Mouse (Mus musculus) kidney, postnatal 25 days (tissue): Measurements from ENCODE around the gene Cbl.

Experiments used
- DNase-seq, 2 experiments: peaks; one replicate each; pipeline ENCODE4 v3.0.0; 2021; ENCODE audit warnings: mixed read lengths in 2 of 2

The Cbl gene

DNA sequence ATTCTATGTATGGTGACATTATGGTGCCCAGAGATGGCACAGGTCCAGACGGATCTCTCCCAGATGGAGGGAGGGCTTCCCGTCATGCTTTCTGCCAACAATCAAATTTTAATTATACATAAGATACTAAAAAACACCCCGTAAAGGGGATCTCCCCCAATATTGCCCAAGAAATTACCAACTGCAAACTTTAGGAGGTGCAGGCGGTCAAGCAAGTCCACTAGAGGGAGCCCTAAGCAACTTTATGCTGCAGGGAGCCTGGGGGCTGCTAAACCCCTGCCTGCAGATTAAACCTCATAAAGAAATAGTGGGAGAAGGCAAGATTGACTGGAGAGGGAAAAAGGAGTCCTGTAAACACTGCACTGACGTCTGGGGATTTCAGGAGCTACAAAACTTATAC is 5.6 kb upstream of the Cbl start:
- DNase-seq: peak; percentile 51 to 74

DNA sequence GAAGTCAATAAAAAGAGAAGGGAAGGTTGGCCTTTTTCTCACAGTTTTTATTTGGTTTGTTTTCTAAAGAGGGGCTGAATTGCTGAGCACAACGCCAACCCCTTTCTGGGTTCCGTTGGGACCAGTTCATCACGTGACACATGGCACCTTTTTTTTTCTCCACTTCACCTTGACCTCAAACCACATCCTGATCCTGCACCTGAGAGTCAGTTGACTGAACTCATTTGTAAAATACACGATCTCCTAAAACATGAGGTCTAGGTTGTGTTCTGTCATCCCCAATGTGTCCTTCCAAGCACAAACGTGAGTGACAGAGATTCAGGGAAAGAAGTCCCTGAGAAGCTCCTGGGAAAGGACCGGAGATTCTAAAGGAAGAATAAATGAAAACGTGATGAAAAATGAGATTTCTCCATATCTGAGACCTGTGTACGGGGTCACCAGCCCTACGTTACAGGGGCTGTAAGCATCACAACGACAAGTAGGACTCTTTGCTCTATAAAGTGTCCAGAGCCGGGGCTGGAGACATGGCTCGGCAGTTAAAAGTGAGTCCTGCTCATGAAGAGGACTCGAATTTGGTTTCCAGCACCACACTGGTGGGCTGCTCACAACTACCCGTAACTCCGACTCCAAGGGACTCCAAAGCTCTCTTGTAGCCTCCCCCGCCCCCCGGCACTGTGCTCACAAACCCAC is 4.8 kb upstream of the Cbl start:
- no peak for DNase-seq

GRCm38 (mm10) chr9:44237128-44237527 is 3.3 kb upstream of the Cbl start:
- peak; percentile 40 to 67 for DNase-seq

DNA sequence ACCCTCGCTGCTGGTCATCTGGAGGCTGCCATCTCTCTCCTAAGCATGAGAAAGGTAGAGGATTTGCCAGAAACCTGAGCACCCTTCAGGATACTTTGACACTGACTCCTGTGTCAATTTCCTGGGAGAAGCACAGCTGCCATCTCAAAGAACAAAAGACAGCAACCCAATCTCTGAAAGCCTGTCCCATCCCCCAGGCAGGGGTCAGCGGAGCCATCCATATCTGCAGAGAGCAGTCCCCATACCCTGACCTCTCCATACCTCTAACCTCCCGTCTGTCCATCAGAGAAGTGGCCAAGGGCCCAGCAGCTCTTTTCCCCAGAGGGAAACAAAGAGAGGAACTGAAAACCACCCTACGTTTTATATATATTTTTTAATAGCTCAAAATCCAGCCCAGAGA is 2.8 kb upstream of the Cbl start:
- DNase-seq: no peak

- DNase-seq: peak; percentile 66 to 78
These were observed 904 bp upstream of the Cbl start for GRCm38 (mm10) chr9:44234479-44235427.

- DNase-seq: no peak
These were observed 638 bp downstream of the Cbl start for GRCm38 (mm10) chr9:44233021-44233801.

- DNase-seq: no peak
These were observed 2.2 kb downstream of the Cbl start for GRCm38 (mm10) chr9:44231609-44232008.

DNA sequence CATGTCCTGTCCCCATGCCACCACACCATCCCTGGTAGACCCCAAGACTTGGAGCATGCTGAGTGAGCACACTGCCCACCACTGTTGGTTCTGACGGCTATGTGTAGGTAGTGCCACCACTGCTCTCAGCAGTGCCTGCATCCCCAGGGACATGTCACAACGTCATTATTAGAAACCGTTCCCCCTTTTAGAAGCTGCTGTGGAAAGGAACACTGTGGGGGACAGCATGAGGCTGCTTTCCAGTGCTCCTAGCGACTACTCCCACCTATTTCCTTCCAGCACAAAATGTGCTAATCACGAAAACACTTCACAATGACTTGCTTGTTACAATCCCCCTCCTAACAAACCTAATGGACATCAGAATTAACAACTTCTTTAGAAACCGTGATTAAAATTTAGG is 7.9 kb downstream of the Cbl start:
- no peak for DNase-seq

DNA sequence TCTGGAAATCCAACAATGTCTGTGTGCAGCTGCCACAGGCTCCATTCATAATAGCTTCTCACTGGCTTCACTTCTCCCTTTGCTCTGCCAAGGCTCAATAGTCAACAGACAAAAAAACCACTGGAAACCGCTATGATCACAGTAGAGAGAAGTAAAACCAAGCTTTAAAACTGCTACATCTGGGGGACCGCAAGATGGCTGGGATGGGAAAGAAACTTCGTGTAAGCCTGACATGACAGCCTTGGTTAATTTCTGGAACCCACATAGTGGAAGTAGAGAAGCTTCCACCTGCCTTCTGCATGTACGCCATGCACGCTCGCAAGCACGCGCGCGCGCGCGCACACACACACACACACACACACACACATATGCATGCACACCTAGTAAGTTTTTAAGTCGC is 20.3 kb downstream of the Cbl start:
- DNase-seq: no peak

DNA sequence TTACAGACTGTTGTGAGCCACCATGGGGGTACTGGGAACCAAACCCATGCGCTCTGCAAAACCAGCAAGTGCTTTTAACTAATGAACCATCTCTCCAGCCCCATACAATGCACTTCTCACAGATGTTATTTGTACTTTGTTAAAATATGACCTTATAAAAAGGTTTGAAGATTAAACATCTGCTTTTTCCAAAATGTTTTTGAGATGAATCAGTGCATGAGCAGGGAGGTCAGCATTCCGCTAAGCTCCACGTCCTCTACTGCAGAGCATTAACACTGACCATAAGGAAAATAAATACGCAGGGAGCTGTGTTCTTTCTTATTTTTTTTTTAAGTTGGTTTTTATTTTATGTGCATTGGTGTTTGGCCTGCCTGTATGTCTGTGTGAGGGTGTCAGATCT is 21.4 kb downstream of the Cbl start:
- DNase-seq: no peak

GRCm38 (mm10) chr9:44209416-44209815 is 24.4 kb downstream of the Cbl start:
- no peak for DNase-seq

- DNase-seq: no peak
These were observed 26.0 kb downstream of the Cbl start for GRCm38 (mm10) chr9:44207840-44208239.

- no peak for DNase-seq
These were observed 33.4 kb downstream of the Cbl start for GRCm38 (mm10) chr9:44200458-44200857.

DNA sequence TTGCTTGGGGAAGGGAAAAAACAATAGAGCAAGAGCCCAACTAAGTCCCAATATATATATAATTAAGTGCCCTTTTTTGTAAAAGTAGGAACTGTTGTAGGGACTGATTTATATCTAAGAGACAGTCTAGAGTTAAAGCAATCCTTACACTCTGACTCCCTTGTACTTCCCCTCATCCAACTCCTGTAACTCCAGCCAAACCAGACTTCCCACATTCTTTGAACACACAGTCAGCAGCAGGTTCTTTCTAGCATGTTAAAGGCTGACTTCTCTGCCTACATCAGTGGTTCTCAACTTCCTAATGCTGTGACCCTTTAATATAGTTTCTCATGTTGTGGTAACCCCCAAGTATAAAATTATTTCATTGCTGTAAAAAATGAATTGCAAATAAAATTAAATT is 34.3 kb downstream of the Cbl start:
- peak in 1 of 2 experiments; percentile 10 for DNase-seq

DNA sequence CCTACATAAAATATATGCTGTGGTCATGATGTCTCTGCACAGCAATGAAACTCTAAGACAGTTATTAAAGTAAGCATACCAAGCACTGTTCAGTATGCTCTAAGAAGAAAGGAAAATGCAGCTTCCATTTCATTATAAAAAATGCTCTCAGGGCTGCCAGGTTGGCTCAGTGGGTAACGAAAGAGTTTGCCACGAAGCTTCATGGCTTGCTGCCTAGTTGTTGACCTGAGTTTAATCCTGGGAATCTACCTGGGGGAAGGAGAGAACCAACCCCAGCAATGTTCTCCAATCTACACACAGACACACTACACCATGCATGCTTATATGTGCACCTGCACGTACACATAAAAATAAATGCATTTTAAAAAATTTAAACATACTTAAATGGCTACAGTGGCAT is 34.7 kb downstream of the Cbl start:
- no peak for DNase-seq

DNA sequence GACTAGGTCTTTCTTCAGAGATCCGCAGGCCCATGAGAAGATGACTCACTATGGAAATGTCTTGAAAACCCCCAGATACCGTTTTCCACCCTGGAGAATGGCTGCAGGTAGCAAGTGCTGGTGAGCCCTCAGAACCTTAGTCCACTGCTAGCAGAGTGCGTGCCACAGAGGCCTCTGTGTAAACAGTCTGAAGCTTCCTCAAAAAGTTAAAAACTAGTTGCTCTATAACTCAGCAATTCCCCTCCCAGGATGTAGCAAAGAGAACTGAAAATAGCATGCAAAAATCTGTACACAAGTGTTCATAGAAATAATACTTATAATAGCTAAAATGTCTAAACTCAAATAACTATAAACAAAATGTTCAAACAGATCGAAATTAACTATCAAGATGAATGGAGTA is 37.5 kb downstream of the Cbl start:
- DNase-seq: no peak

GRCm38 (mm10) chr9:44194000-44194399 is 39.8 kb downstream of the Cbl start:
- DNase-seq: no peak

- no peak for DNase-seq
These were observed 41.1 kb downstream of the Cbl start for GRCm38 (mm10) chr9:44192794-44193193.

GRCm38 (mm10) chr9:44192312-44192711 is 41.5 kb downstream of the Cbl start:
- DNase-seq: no peak

DNA sequence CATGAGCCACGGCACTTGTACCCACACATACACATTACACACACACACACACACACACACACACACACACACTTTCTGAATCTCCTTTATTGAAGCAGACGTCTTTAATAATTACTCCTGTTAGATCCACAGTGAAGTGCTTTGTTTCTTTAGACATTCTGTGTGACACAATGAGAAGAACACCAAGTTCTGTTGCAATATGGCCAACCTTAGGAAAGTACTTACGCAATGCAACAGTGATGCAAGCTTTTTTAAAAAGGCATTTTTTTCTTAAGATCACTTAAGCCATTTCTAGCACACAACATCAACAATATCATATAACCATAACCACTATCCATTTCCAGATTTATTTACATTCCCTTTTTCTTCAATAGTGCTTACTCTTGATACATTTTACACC is 42.7 kb downstream of the Cbl start:
- no peak for DNase-seq

DNA sequence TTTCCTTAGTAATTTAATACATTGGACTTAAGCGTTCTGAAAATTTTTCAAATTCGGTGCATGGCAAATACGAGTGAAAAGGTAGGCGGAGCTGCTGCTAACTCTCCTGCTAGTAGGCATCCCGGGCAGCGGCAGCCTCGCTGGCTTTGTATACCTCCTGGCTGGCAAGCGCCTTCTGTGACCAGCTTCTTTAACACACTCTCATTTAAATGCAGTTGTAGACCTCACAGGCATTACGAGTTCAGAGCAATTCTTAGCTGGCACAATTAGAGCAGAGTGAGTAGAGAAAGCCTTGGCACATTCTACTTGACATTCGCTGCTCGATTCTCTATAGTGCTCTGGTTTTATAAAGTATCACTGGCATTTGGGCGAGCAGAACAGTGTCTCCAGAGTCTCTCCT is 45.6 kb downstream of the Cbl start:
- no peak for DNase-seq

- peak; percentile 53 to 69 for DNase-seq
These were observed 51.6 kb downstream of the Cbl start for GRCm38 (mm10) chr9:44182260-44182659.

DNA sequence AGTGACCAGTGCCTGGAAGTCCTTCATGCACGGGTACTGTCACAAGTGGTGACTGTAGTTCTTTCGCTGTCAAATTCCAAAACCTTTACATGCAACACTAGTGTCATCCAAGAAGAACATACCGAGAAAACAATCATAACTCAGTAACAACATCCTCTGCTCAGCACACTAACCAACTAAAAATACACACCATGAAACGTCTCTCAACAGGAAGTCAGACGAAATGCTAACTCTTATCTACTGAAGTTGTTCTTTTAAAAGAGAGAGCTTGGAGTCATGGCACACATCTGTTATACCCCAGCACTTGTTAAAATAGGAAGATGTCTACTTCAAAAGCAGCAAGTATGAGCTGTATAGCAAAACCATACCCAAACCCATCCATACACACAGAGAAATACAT is 52.3 kb downstream of the Cbl start:
- no peak for DNase-seq
